Mouse (Mus musculus): ENCODE measurements around the gene Rgs6. TPM values are rescaled to one million over a fixed set of nuclear protein-coding genes. Genes with fewer than 3 reads are reported as not detected.

Rgs6 gene
- total and polyA plus RNA-seq, 3 experiments: not detected

GRCm38 (mm10) chr12:83179860-83180259 is 591.8 kb downstream of the Rgs6 start (continued):
- no peak for TF ChIP-seq NRF1 (IDR thresholded peaks at IDR 0.05; ENCODE audit: low read depth, low read length)
- TF ChIP-seq ZMIZ1 (IDR thresholded peaks at IDR 0.05; ENCODE audit: low read depth, low read length): no peak
- no peak for TF ChIP-seq ZKSCAN1 (IDR thresholded peaks at IDR 0.05; ENCODE audit: borderline replicate concordance, low read depth, low read length)
- no peak for TF ChIP-seq SMC3 (IDR thresholded peaks at IDR 0.05; ENCODE audit: low read depth, low read length)
- no peak for TF ChIP-seq ETS1 (conservative IDR thresholded peaks at IDR 0.05; ENCODE audit: low read depth, low read length)

- no peak for TF ChIP-seq RAD21 (IDR thresholded peaks at IDR 0.05; ENCODE audit: low read depth, low read length)
- no peak for TF ChIP-seq ZMIZ1 (IDR thresholded peaks at IDR 0.05; ENCODE audit: low read depth, low read length)
- no peak for TF ChIP-seq CHD2 (IDR thresholded peaks at IDR 0.05; ENCODE audit: low read length)
- TF ChIP-seq ZKSCAN1 (IDR thresholded peaks at IDR 0.05; ENCODE audit: borderline replicate concordance, low read depth, low read length): no peak
- TF ChIP-seq CHD1 (IDR thresholded peaks at IDR 0.05; ENCODE audit: low read depth, low read length): no peak
- TF ChIP-seq USF2 (conservative IDR thresholded peaks at IDR 0.05; ENCODE audit: low read depth, low read length): no peak
- no peak for TF ChIP-seq POLR2AphosphoS2 (IDR thresholded peaks at IDR 0.05; ENCODE audit: low read depth, low read length)
- TF ChIP-seq MEF2A (IDR thresholded peaks at IDR 0.05; ENCODE audit: borderline replicate concordance, low read depth, low read length): no peak
- no peak for TF ChIP-seq BHLHE40 (IDR thresholded peaks at IDR 0.05; ENCODE audit: low read depth, low read length)
- no peak for TF ChIP-seq RCOR1 (conservative IDR thresholded peaks at IDR 0.05; ENCODE audit: low read depth, low read length)
- TF ChIP-seq TCF12 (IDR thresholded peaks at IDR 0.05; ENCODE audit: low read depth, low read length): no peak
- DNase-seq (ENCODE audit: extremely low read depth): no peak
- peaks cover 1% of the 10 kb centered on the region for H3K27me3 ChIP-seq (replicated peaks)
- no peak overlapping the region for H3K4me3 ChIP-seq (replicated peaks in 1 of 3; ENCODE audit: low read depth in 2 of 3, low read length in 2 of 3, poor library complexity in 1 of 3)
- H3K9ac ChIP-seq (ENCODE audit: insufficient read depth, low read depth): no peak overlapping the region
- no peaks in the 10 kb centered on the region for H3K4me1 ChIP-seq (ENCODE audit: control insufficient read depth in 1 of 2, insufficient read depth in 2 of 2)
- no peak overlapping the region for H3K27ac ChIP-seq (ENCODE audit: insufficient read depth, low read depth)
- H3K4me2 ChIP-seq (ENCODE audit: insufficient read depth, low read depth, poor library complexity, severe bottlenecking): no peak overlapping the region
- H3K79me2 ChIP-seq (replicated peaks; ENCODE audit: control insufficient read depth, extremely low read depth, insufficient read depth, poor library complexity, severe bottlenecking): no peaks in the 10 kb centered on the region
- dilution Hi-C loops (cut with MboI; ENCODE audit: extremely low pct_ligation_motif_present, extremely low pct_unique_long_range_greater_than_20kb, low sequenced_read_pairs): no loop called here
- no peaks in the 10 kb centered on the region for H3K36me3 ChIP-seq (replicated peaks in 1 of 2; ENCODE audit: control insufficient read depth in 1 of 2, insufficient read depth in 1 of 2, low read length in 1 of 2)
- H3K9me3 ChIP-seq (replicated peaks; ENCODE audit: low read length): no peaks in the 10 kb centered on the region
- in situ Hi-C loops (cut with MboI; ENCODE audit: low pct_ligation_motif_present, low pct_unique_long_range_greater_than_20kb, low sequenced_read_pairs): no loop called here
These were observed 592.5 kb downstream of the Rgs6 start for GRCm38 (mm10) chr12:83180561-83180960.

DNA sequence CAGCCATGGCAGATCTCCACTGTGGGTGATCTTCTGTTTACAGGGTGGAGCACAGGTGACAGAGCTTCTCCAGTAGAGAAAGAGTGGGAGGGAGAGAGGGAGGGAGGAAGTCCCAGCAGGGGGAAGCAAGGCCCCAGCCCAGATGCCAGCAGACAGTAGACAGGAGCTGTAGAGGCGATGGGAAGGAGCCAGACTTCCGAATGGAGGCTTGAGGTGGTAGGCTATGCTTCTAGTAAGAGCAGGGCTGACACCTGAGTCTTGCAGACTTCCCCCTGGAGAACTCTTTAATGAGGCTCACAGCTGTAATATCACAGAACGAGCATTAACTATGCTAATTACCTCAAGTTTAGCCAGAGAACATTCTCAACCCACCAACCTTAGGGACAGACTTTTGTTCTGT is 613.6 kb downstream of the Rgs6 start:
- no peaks in the 10 kb centered on the region for H3K36me3 ChIP-seq (replicated peaks in 1 of 2; ENCODE audit: control insufficient read depth in 1 of 2, insufficient read depth in 1 of 2, low read length in 1 of 2)
- no peak overlapping the region for H3K4me2 ChIP-seq (ENCODE audit: insufficient read depth, low read depth, poor library complexity, severe bottlenecking)
- no peak overlapping the region for H3K27ac ChIP-seq (ENCODE audit: insufficient read depth, low read depth)
- H3K79me2 ChIP-seq (replicated peaks; ENCODE audit: control insufficient read depth, extremely low read depth, insufficient read depth, poor library complexity, severe bottlenecking): no peaks in the 10 kb centered on the region
- H3K4me3 ChIP-seq (replicated peaks in 1 of 3; ENCODE audit: low read depth in 2 of 3, low read length in 2 of 3, poor library complexity in 1 of 3): no peak overlapping the region
- H3K4me1 ChIP-seq (ENCODE audit: control insufficient read depth in 1 of 2, insufficient read depth in 2 of 2): no peaks in the 10 kb centered on the region
- dilution Hi-C loops (cut with MboI; ENCODE audit: extremely low pct_ligation_motif_present, extremely low pct_unique_long_range_greater_than_20kb, low sequenced_read_pairs) (no loop called here), in situ Hi-C loops (cut with MboI; ENCODE audit: low pct_ligation_motif_present, low pct_unique_long_range_greater_than_20kb, low sequenced_read_pairs) (no loop called here)
- no peak for TF ChIP-seq GABPA (IDR thresholded peaks at IDR 0.05; ENCODE audit: insufficient replicate concordance, low read depth, low read length)
- TF ChIP-seq MAX (IDR thresholded peaks at IDR 0.05; ENCODE audit: low read length): no peak
- no peak for TF ChIP-seq ZC3H11A (IDR thresholded peaks at IDR 0.05; ENCODE audit: low read depth, low read length)
- no peak for TF ChIP-seq POLR2A (IDR thresholded peaks at IDR 0.05; ENCODE audit: low read depth, low read length)
- TF ChIP-seq JUN (IDR thresholded peaks at IDR 0.05; ENCODE audit: insufficient read depth, low read depth, low read length): no peak
- TF ChIP-seq TBP (conservative IDR thresholded peaks at IDR 0.05; ENCODE audit: low read depth, low read length): no peak
- TF ChIP-seq RAD21 (IDR thresholded peaks at IDR 0.05; ENCODE audit: low read depth, low read length): no peak
- no peak for TF ChIP-seq MEF2A (IDR thresholded peaks at IDR 0.05; ENCODE audit: borderline replicate concordance, low read depth, low read length)
- TF ChIP-seq ZMIZ1 (IDR thresholded peaks at IDR 0.05; ENCODE audit: low read depth, low read length): no peak
- no peak for TF ChIP-seq MAFK (IDR thresholded peaks at IDR 0.05; ENCODE audit: insufficient replicate concordance, low read length)
- no peak for TF ChIP-seq NRF1 (IDR thresholded peaks at IDR 0.05; ENCODE audit: low read depth, low read length)
- no peak for TF ChIP-seq SIN3A (IDR thresholded peaks at IDR 0.05; ENCODE audit: low read length)
- TF ChIP-seq MYC (IDR thresholded peaks at IDR 0.05; ENCODE audit: low read depth, low read length): no peak
- no peaks in the 10 kb centered on the region for H3K27me3 ChIP-seq (replicated peaks)
- no peak overlapping the region for H3K9ac ChIP-seq (ENCODE audit: insufficient read depth, low read depth)
- no peak for DNase-seq (ENCODE audit: extremely low read depth)
- H3K9me3 ChIP-seq (replicated peaks; ENCODE audit: low read length): no peaks in the 10 kb centered on the region
